In the genomic region with DNA sequence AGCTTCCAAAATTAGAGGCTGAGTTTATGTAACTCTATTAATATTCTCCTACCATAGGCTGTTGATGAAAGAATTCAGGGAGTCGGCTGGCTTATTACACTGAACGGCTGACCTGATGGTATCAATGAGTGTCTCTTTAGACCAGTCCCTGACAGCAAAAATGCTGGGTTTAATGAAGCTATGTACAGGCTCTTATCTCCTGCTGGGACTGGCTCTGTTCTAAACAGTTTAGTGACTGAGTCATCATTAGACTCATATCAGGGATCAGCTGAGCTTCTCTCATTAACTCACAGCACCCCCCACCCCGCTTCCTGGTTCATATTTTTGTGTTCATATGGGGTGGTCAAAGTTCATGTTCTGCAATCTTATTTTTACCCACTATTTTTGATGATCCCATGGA, we compare ENCODE assay signal across 30 mouse cellular contexts.
DNase-seq lines count a peak whose midpoint lies in the region; ATAC-seq and TF ChIP-seq lines count a peak whose summit lies in the region.
"Had no signal": no experiment of that assay in that cellular context is flagged by ENCODE, and none has a peak within 500 bp of the region (broad histone marks: within the 10 kb centered on the region; RNA-seq: fewer than 3 reads in every experiment).

No protein-coding gene starts in this region.

- 87% methylated on average over 3 of the region's 3 CpGs for WGBS in hindbrain, embryonic 11.5 days
- WGBS in hindbrain, embryonic 12.5 days: 77% methylated on average over 3 of the region's 3 CpGs
- WGBS in midbrain, embryonic 14.5 days: 71% methylated on average over 3 of the region's 3 CpGs
- 64% methylated on average over 3 of the region's 3 CpGs for WGBS in midbrain, postnatal 0 days

- no peak overlapping the region for H3K4me3 ChIP-seq in hindbrain, embryonic 11.5 days (ENCODE audit: low read depth, low read length)
- H3K4me3 ChIP-seq in hindbrain, embryonic 12.5 days: no peak overlapping the region
- no peak overlapping the region for H3K4me3 ChIP-seq in midbrain, embryonic 14.5 days (replicated peaks; ENCODE audit: low read depth, low read length)
- H3K4me3 ChIP-seq in midbrain, postnatal 0 days (ENCODE audit: low read depth, low read length): no peak overlapping the region
- H3K4me3 ChIP-seq: embryonic facial prominence, embryonic 10.5 days; embryonic facial prominence, embryonic 13.5 days; erythroblast, embryonic 14.5 days; gastrocnemius, adult 2 months; heart, embryonic 12.5 days; heart, embryonic 15.5 days; hindbrain, embryonic 10.5 days; hindbrain, embryonic 15.5 days had no signal

- ATAC-seq in hindbrain, embryonic 11.5 days (ENCODE audit: low FRiP score): peak; percentile 35; the same call in 1 of the 2 replicates
- ATAC-seq in hindbrain, embryonic 12.5 days (ENCODE audit: low FRiP score): no peak
- ATAC-seq in midbrain, embryonic 14.5 days (ENCODE audit: low FRiP score, low TSS enrichment): peak; percentile 24; the same call in 1 of the 2 replicates
- no peak for ATAC-seq in midbrain, postnatal 0 days (ENCODE audit: low FRiP score)
- ATAC-seq: CD4-positive, CD25-positive, alpha-beta regulatory T cell, adult 4 months; forebrain, embryonic 14.5 days; forebrain, postnatal 0 days had no signal

- H3K9me3 ChIP-seq in hindbrain, embryonic 11.5 days (ENCODE audit: control insufficient read depth, low read length): no peaks in the 10 kb centered on the region
- H3K9me3 ChIP-seq in hindbrain, embryonic 12.5 days (replicated peaks): no peaks in the 10 kb centered on the region
- no peaks in the 10 kb centered on the region for H3K9me3 ChIP-seq in midbrain, embryonic 14.5 days (ENCODE audit: control insufficient read depth, low read length)
- no peaks in the 10 kb centered on the region for H3K9me3 ChIP-seq in midbrain, postnatal 0 days (ENCODE audit: low read length)
- H3K9me3 ChIP-seq: embryonic facial prominence, embryonic 10.5 days; embryonic facial prominence, embryonic 13.5 days; heart, embryonic 12.5 days; heart, embryonic 15.5 days; hindbrain, embryonic 15.5 days had no signal

- no peak overlapping the region for H3K27ac ChIP-seq in hindbrain, embryonic 11.5 days (ENCODE audit: low read depth, low read length)
- no peak overlapping the region for H3K27ac ChIP-seq in hindbrain, embryonic 12.5 days
- no peak overlapping the region for H3K27ac ChIP-seq in midbrain, embryonic 14.5 days (replicated peaks; ENCODE audit: low read depth, low read length)
- H3K27ac ChIP-seq in midbrain, postnatal 0 days (ENCODE audit: low read depth, low read length): no peak overlapping the region
- H3K27ac ChIP-seq: embryonic facial prominence, embryonic 10.5 days; embryonic facial prominence, embryonic 13.5 days; gastrocnemius, adult 2 months; heart, embryonic 15.5 days; hindbrain, embryonic 10.5 days; hindbrain, embryonic 15.5 days had no signal

- H3K36me3 ChIP-seq in hindbrain, embryonic 11.5 days (ENCODE audit: control insufficient read depth, insufficient read depth, low read length): no peaks in the 10 kb centered on the region
- no peaks in the 10 kb centered on the region for H3K36me3 ChIP-seq in hindbrain, embryonic 12.5 days
- H3K36me3 ChIP-seq in midbrain, embryonic 14.5 days (ENCODE audit: control insufficient read depth, insufficient read depth, low read length): no peaks in the 10 kb centered on the region
- H3K36me3 ChIP-seq in midbrain, postnatal 0 days (ENCODE audit: insufficient read depth, low read length): no peaks in the 10 kb centered on the region
- H3K36me3 ChIP-seq: embryonic facial prominence, embryonic 10.5 days; embryonic facial prominence, embryonic 13.5 days; heart, embryonic 12.5 days; heart, embryonic 15.5 days; hindbrain, embryonic 10.5 days; hindbrain, embryonic 15.5 days had no signal

- no peak overlapping the region for H3K9ac ChIP-seq in hindbrain, embryonic 11.5 days (ENCODE audit: low read depth, low read length)
- no peak overlapping the region for H3K9ac ChIP-seq in hindbrain, embryonic 12.5 days
- no peak overlapping the region for H3K9ac ChIP-seq in midbrain, embryonic 14.5 days (replicated peaks; ENCODE audit: low read length)
- no peak overlapping the region for H3K9ac ChIP-seq in midbrain, postnatal 0 days (replicated peaks; ENCODE audit: low read length, poor library complexity, severe bottlenecking)
- H3K9ac ChIP-seq: embryonic facial prominence, embryonic 13.5 days; forebrain, postnatal 0 days; heart, embryonic 12.5 days; heart, embryonic 15.5 days; hindbrain, embryonic 15.5 days had no signal

- TF ChIP-seq CTCF in midbrain, postnatal 0 days (IDR thresholded peaks at IDR 0.05): no peak

- H3K4me1 ChIP-seq in hindbrain, embryonic 11.5 days (replicated peaks; ENCODE audit: control insufficient read depth, insufficient read depth, low read length): no peaks in the 10 kb centered on the region
- no peaks in the 10 kb centered on the region for H3K4me1 ChIP-seq in hindbrain, embryonic 12.5 days
- H3K4me1 ChIP-seq in midbrain, embryonic 14.5 days (ENCODE audit: control insufficient read depth, insufficient read depth, low read length): no peaks in the 10 kb centered on the region
- no peaks in the 10 kb centered on the region for H3K4me1 ChIP-seq in midbrain, postnatal 0 days (ENCODE audit: insufficient read depth, low read length)
- H3K4me1 ChIP-seq: embryonic facial prominence, embryonic 10.5 days; embryonic facial prominence, embryonic 13.5 days; heart, embryonic 12.5 days; heart, embryonic 15.5 days; hindbrain, embryonic 10.5 days; hindbrain, embryonic 15.5 days had no signal

- no peak for DNase-seq in hindbrain, embryonic 11.5 days (ENCODE audit: low spot score)
- no peak for DNase-seq in midbrain, embryonic 14.5 days
- DNase-seq in midbrain, postnatal 0 days (ENCODE audit: low spot score): no peak
- peak; percentile 28 for DNase-seq in brain, adult 2 months (ENCODE audit: low read depth, low spot score)
- peak; percentile 9 for DNase-seq in retina, postnatal 1 day
- no peak for DNase-seq in gastrocnemius, postnatal 14 days
- no peak for DNase-seq in ovary, adult 18-20 months (ENCODE audit: low spot score)
- DNase-seq: adrenal gland, postnatal 10 days; adrenal gland, postnatal 36 days; cerebellum, adult 11-12 months; cerebellum, adult 8-10 months; cerebellum, postnatal 10 days; cerebellum, postnatal 36 days; embryo, embryonic 11 days; forebrain, postnatal 0 days; gastrocnemius, adult 2 months; gastrocnemius, postnatal 25 days; heart, adult 18-20 months; heart, postnatal 10 days; heart, postnatal 36 days had no signal

- H3K4me2 ChIP-seq in hindbrain, embryonic 11.5 days (replicated peaks; ENCODE audit: low read depth, low read length): no peak overlapping the region
- no peak overlapping the region for H3K4me2 ChIP-seq in hindbrain, embryonic 12.5 days (replicated peaks)
- H3K4me2 ChIP-seq in midbrain, embryonic 14.5 days (ENCODE audit: low read length): no peak overlapping the region
- no peak overlapping the region for H3K4me2 ChIP-seq in midbrain, postnatal 0 days (ENCODE audit: low read depth, low read length, poor library complexity, severe bottlenecking)
- H3K4me2 ChIP-seq: embryonic facial prominence, embryonic 13.5 days; heart, embryonic 12.5 days; heart, embryonic 15.5 days; hindbrain, embryonic 15.5 days had no signal

- intact Hi-C loops in gastrocnemius, postnatal 14 days (cut with DNase I; ENCODE audit: low total_unique reads): no loop called here

- H3K27me3 ChIP-seq in hindbrain, embryonic 11.5 days (ENCODE audit: control insufficient read depth, insufficient read depth, low read length): no peaks in the 10 kb centered on the region
- no peaks in the 10 kb centered on the region for H3K27me3 ChIP-seq in hindbrain, embryonic 12.5 days
- no peaks in the 10 kb centered on the region for H3K27me3 ChIP-seq in midbrain, embryonic 14.5 days (ENCODE audit: control insufficient read depth, insufficient read depth, low read length)
- no peaks in the 10 kb centered on the region for H3K27me3 ChIP-seq in midbrain, postnatal 0 days (ENCODE audit: insufficient read depth, low read length)
- H3K27me3 ChIP-seq: embryonic facial prominence, embryonic 13.5 days; heart, embryonic 12.5 days; heart, embryonic 15.5 days; hindbrain, embryonic 15.5 days had no signal

Comparison
In these comparisons a context has a peak if more than half of its experiments do, and no peak if none do; other contexts are left out.
1. ATAC-seq: peak in hindbrain, embryonic 11.5 days (single experiment) and midbrain, embryonic 14.5 days (single experiment); none in hindbrain, embryonic 12.5 days (single experiment) and midbrain, postnatal 0 days (single experiment).
2. DNase-seq: peak in brain, adult 2 months (single experiment) and retina, postnatal 1 day (single experiment); none in hindbrain, embryonic 11.5 days (single experiment), midbrain, embryonic 14.5 days (single experiment), midbrain, postnatal 0 days (single experiment), gastrocnemius, postnatal 14 days (single experiment) and ovary, adult 18-20 months (single experiment).